Mouse (Mus musculus): ENCODE measurements at regions not wholly inside any gene's neighbourhood (a gene's known extent, or its start where the extent isn't known, plus 50 kb on each side); places are given as distances from the start of the nearest gene placed in this dataset.

- no peak for DNase-seq
These were observed 133.0 kb downstream of the Tmem17 start for GRCm38 (mm10) chr11:22644877-22645276.

- DNase-seq = no peak
These were observed 134.5 kb downstream of the Tmem17 start for GRCm38 (mm10) chr11:22646192-22646936.

- DNase-seq = no peak
These were observed 136.4 kb downstream of the Tmem17 start for GRCm38 (mm10) chr11:22648275-22648674.

GRCm38 (mm10) chr11:22650771-22651170 lies 138.9 kb downstream of the Tmem17 start:
- no peak for DNase-seq

- no peak for DNase-seq
These were observed 139.4 kb downstream of the Tmem17 start for GRCm38 (mm10) chr11:22651313-22651712.

- no peak for DNase-seq
These were observed 140.0 kb downstream of the Tmem17 start for GRCm38 (mm10) chr11:22651911-22652310.

GRCm38 (mm10) chr11:22652931-22653330 lies 141.0 kb downstream of the Tmem17 start:
- DNase-seq = no peak

- DNase-seq = no peak
These were observed 141.5 kb downstream of the Tmem17 start for GRCm38 (mm10) chr11:22653366-22653765.

GRCm38 (mm10) chr11:22657635-22658034 lies 145.7 kb downstream of the Tmem17 start:
- DNase-seq = no peak

GRCm38 (mm10) chr11:22661072-22661471 lies 149.2 kb downstream of the Tmem17 start:
- no peak for DNase-seq

GRCm38 (mm10) chr11:22661713-22662551 lies 150.0 kb downstream of the Tmem17 start:
- DNase-seq = no peak

GRCm38 (mm10) chr11:22665978-22666377 lies 154.1 kb downstream of the Tmem17 start:
- DNase-seq = no peak

GRCm38 (mm10) chr11:22666378-22666777 lies 154.5 kb downstream of the Tmem17 start:
- no peak for DNase-seq

- DNase-seq = no peak
These were observed 156.3 kb downstream of the Tmem17 start for GRCm38 (mm10) chr11:22668220-22668619.

- no peak for DNase-seq
These were observed 157.4 kb downstream of the Tmem17 start for GRCm38 (mm10) chr11:22669267-22669666.

- DNase-seq = peak; percentile 47
These were observed 160.1 kb downstream of the Tmem17 start for GRCm38 (mm10) chr11:22671791-22672490.

- DNase-seq = no peak
These were observed 163.2 kb downstream of the Tmem17 start for GRCm38 (mm10) chr11:22675047-22675446.

GRCm38 (mm10) chr11:22675754-22676153 lies 163.9 kb downstream of the Tmem17 start:
- DNase-seq = no peak

GRCm38 (mm10) chr11:22677337-22677736 lies 165.4 kb downstream of the Tmem17 start:
- no peak for DNase-seq

GRCm38 (mm10) chr11:22684576-22684975 lies 172.7 kb downstream of the Tmem17 start:
- no peak for DNase-seq

GRCm38 (mm10) chr11:22690829-22691228 lies 169.9 kb downstream of the B3gnt2 start:
- no peak for DNase-seq

- no peak for DNase-seq
These were observed 168.4 kb downstream of the B3gnt2 start for GRCm38 (mm10) chr11:22692281-22692857.

- DNase-seq = no peak
These were observed 167.8 kb downstream of the B3gnt2 start for GRCm38 (mm10) chr11:22692941-22693341.

Measured in embryo, embryonic 11 days (tissue).